ENCODE assay signal across 29 mouse cellular contexts in genomic region chr16:43732900-43733299, GRCm38 (mm10). TPM values are rescaled to one million over a fixed set of nuclear protein-coding genes. Genes with fewer than 3 reads are reported as not detected.
"Had no signal": no experiment of that assay in that cellular context is flagged by ENCODE, and none has a peak within 500 bp of the region (broad histone marks: within the 10 kb centered on the region; RNA-seq: fewer than 3 reads in every experiment).

No protein-coding gene starts in this region.

- H3K9ac ChIP-seq: embryonic facial prominence, embryonic 12.5 days; embryonic facial prominence, embryonic 13.5 days; embryonic facial prominence, embryonic 15.5 days; forebrain, embryonic 12.5 days; forebrain, embryonic 13.5 days; forebrain, embryonic 15.5 days; forebrain, postnatal 0 days had no signal

- ATAC-seq: forebrain, postnatal 0 days had no signal

- H3K4me2 ChIP-seq: embryonic facial prominence, embryonic 12.5 days; embryonic facial prominence, embryonic 13.5 days; embryonic facial prominence, embryonic 15.5 days; forebrain, embryonic 12.5 days; forebrain, embryonic 13.5 days; forebrain, embryonic 15.5 days; heart, embryonic 11.5 days had no signal

- H3K36me3 ChIP-seq: embryonic facial prominence, embryonic 10.5 days; embryonic facial prominence, embryonic 12.5 days; embryonic facial prominence, embryonic 13.5 days; embryonic facial prominence, embryonic 15.5 days; forebrain, embryonic 10.5 days; forebrain, embryonic 12.5 days; forebrain, embryonic 15.5 days; heart, embryonic 10.5 days had no signal

- H3K9me3 ChIP-seq: embryonic facial prominence, embryonic 10.5 days; embryonic facial prominence, embryonic 12.5 days; embryonic facial prominence, embryonic 13.5 days; embryonic facial prominence, embryonic 15.5 days; forebrain, embryonic 10.5 days; forebrain, embryonic 12.5 days; forebrain, embryonic 13.5 days; forebrain, embryonic 15.5 days; heart, embryonic 10.5 days had no signal

- H3K27ac ChIP-seq: embryonic facial prominence, embryonic 10.5 days; embryonic facial prominence, embryonic 12.5 days; embryonic facial prominence, embryonic 13.5 days; embryonic facial prominence, embryonic 15.5 days; forebrain, embryonic 10.5 days; forebrain, embryonic 12.5 days; forebrain, embryonic 13.5 days; forebrain, embryonic 15.5 days; gastrocnemius, adult 2 months; heart, adult 2 months; heart, embryonic 10.5 days had no signal

- H3K27me3 ChIP-seq: embryonic facial prominence, embryonic 12.5 days; embryonic facial prominence, embryonic 13.5 days; embryonic facial prominence, embryonic 15.5 days; forebrain, embryonic 12.5 days; forebrain, embryonic 13.5 days; forebrain, embryonic 15.5 days had no signal

- H3K4me1 ChIP-seq: embryonic facial prominence, embryonic 10.5 days; embryonic facial prominence, embryonic 12.5 days; embryonic facial prominence, embryonic 13.5 days; embryonic facial prominence, embryonic 15.5 days; forebrain, embryonic 10.5 days; forebrain, embryonic 12.5 days had no signal

- H3K4me3 ChIP-seq: embryonic facial prominence, embryonic 10.5 days; embryonic facial prominence, embryonic 12.5 days; embryonic facial prominence, embryonic 13.5 days; embryonic facial prominence, embryonic 15.5 days; erythroblast, embryonic 14.5 days; forebrain, embryonic 10.5 days; forebrain, embryonic 12.5 days; forebrain, embryonic 13.5 days; forebrain, embryonic 15.5 days; gastrocnemius, adult 2 months; heart, adult 2 months; heart, embryonic 10.5 days had no signal

- DNase-seq: cerebellum, adult 9-11 months; embryo, embryonic 11 days; gastrocnemius, postnatal 14 days; gastrocnemius, postnatal 25 days; gastrocnemius, postnatal 36 days; heart, adult 18-20 months; heart, adult 2 months had no signal

RNA-seq across cellular contexts. Expression of gene Drd3, which starts 20.9 kb away (rescaled TPM):
- total RNA-seq: common myeloid progenitor, adult 5-6 weeks; gastrocnemius, adult 18-20 months; gastrocnemius, adult 2 months; gastrocnemius, adult 8-10 months; gastrocnemius, postnatal 10 days; gastrocnemius, postnatal 14 days; gastrocnemius, postnatal 25 days; gastrocnemius, postnatal 36 days; gastrocnemius, postnatal 4 days; granulocyte monocyte progenitor cell, adult 5-6 weeks; heart, adult 18-20 months; heart, adult 2 months; heart, adult 8-10 months had no signal
- polyA plus RNA-seq: embryonic facial prominence, embryonic 10.5 days; embryonic facial prominence, embryonic 11.5 days; embryonic facial prominence, embryonic 12.5 days; embryonic facial prominence, embryonic 13.5 days; embryonic facial prominence, embryonic 14.5 days; embryonic facial prominence, embryonic 15.5 days; erythroblast, embryonic 14.5 days; forebrain, embryonic 10.5 days; forebrain, embryonic 15.5 days; forebrain, postnatal 0 days; heart, adult 2 months; heart, embryonic 10.5 days; heart, embryonic 11.5 days had no signal
